27 mouse cellular contexts compared by ENCODE assay signal in genomic region chr6:61103459-61104234, GRCm38 (mm10).
DNase-seq lines count a peak whose midpoint lies in the region; ATAC-seq and TF ChIP-seq lines count a peak whose summit lies in the region.
"Had no signal": no experiment of that assay in that cellular context is flagged by ENCODE, and none has a peak within 500 bp of the region (broad histone marks: within the 10 kb centered on the region; RNA-seq: fewer than 3 reads in every experiment).

No protein-coding gene starts in this region.

- H3K4me2 ChIP-seq in embryonic facial prominence, embryonic 11.5 days (ENCODE audit: low read depth, low read length): no peak overlapping the region
- H3K4me2 ChIP-seq in embryonic facial prominence, embryonic 14.5 days (ENCODE audit: low read depth, low read length): no peak overlapping the region
- H3K4me2 ChIP-seq in intestine, embryonic 14.5 days (ENCODE audit: low read length): no peak overlapping the region
- no peak overlapping the region for H3K4me2 ChIP-seq in intestine, postnatal 0 days (replicated peaks; ENCODE audit: low read depth)
- H3K4me2 ChIP-seq: embryonic facial prominence, embryonic 13.5 days; heart, embryonic 12.5 days; heart, embryonic 15.5 days; hindbrain, embryonic 12.5 days; hindbrain, embryonic 15.5 days had no signal

- H3K27ac ChIP-seq in embryonic facial prominence, embryonic 11.5 days (replicated peaks; ENCODE audit: low read depth, low read length): no peak overlapping the region
- H3K27ac ChIP-seq in embryonic facial prominence, embryonic 10.5 days (replicated peaks): no peak overlapping the region
- no peak overlapping the region for H3K27ac ChIP-seq in embryonic facial prominence, embryonic 14.5 days (replicated peaks; ENCODE audit: low read depth, low read length)
- H3K27ac ChIP-seq in intestine, embryonic 14.5 days (ENCODE audit: low read depth): 0 out of 2 replicates have a peak overlapping the region, but pooled peaks have one; percentile 7
- H3K27ac ChIP-seq in intestine, postnatal 0 days (ENCODE audit: low read depth, low read length): no peak overlapping the region
- no peak overlapping the region for H3K27ac ChIP-seq in heart, embryonic 10.5 days
- H3K27ac ChIP-seq in kidney, adult 2 months (ENCODE audit: insufficient read depth, low read depth, low read length): no peak overlapping the region
- H3K27ac ChIP-seq: embryonic facial prominence, embryonic 13.5 days; gastrocnemius, adult 2 months; heart, embryonic 15.5 days; hindbrain, embryonic 12.5 days; hindbrain, embryonic 15.5 days had no signal

- H3K27me3 ChIP-seq in embryonic facial prominence, embryonic 11.5 days (ENCODE audit: control insufficient read depth, insufficient read depth, low read length): no peaks in the 10 kb centered on the region
- H3K27me3 ChIP-seq in embryonic facial prominence, embryonic 10.5 days (replicated peaks; ENCODE audit: low read depth, poor library complexity, severe bottlenecking): no peaks in the 10 kb centered on the region
- H3K27me3 ChIP-seq in embryonic facial prominence, embryonic 14.5 days (replicated peaks; ENCODE audit: control insufficient read depth, insufficient read depth, low read length): no peaks in the 10 kb centered on the region
- no peaks in the 10 kb centered on the region for H3K27me3 ChIP-seq in intestine, embryonic 14.5 days (replicated peaks; ENCODE audit: control insufficient read depth, insufficient read depth, low read length)
- H3K27me3 ChIP-seq in intestine, postnatal 0 days (replicated peaks; ENCODE audit: control insufficient read depth, insufficient read depth, low read length): no peaks in the 10 kb centered on the region
- H3K27me3 ChIP-seq in heart, embryonic 10.5 days (ENCODE audit: insufficient read depth, poor library complexity, severe bottlenecking): no peaks in the 10 kb centered on the region
- H3K27me3 ChIP-seq in kidney, adult 2 months (replicated peaks; ENCODE audit: control insufficient read depth, insufficient read depth, low read length): no peaks in the 10 kb centered on the region
- H3K27me3 ChIP-seq: embryonic facial prominence, embryonic 13.5 days; heart, embryonic 12.5 days; heart, embryonic 15.5 days; hindbrain, embryonic 12.5 days; hindbrain, embryonic 15.5 days had no signal

- no peaks in the 10 kb centered on the region for H3K36me3 ChIP-seq in embryonic facial prominence, embryonic 11.5 days (replicated peaks; ENCODE audit: control insufficient read depth, insufficient read depth, low read depth, low read length)
- no peaks in the 10 kb centered on the region for H3K36me3 ChIP-seq in embryonic facial prominence, embryonic 10.5 days (replicated peaks)
- no peaks in the 10 kb centered on the region for H3K36me3 ChIP-seq in embryonic facial prominence, embryonic 14.5 days (ENCODE audit: control insufficient read depth, insufficient read depth, low read length)
- no peaks in the 10 kb centered on the region for H3K36me3 ChIP-seq in intestine, embryonic 14.5 days (ENCODE audit: control insufficient read depth, insufficient read depth, low read length)
- no peaks in the 10 kb centered on the region for H3K36me3 ChIP-seq in intestine, postnatal 0 days (ENCODE audit: control insufficient read depth, insufficient read depth)
- H3K36me3 ChIP-seq in heart, embryonic 10.5 days: no peaks in the 10 kb centered on the region
- H3K36me3 ChIP-seq in kidney, adult 2 months (ENCODE audit: control insufficient read depth, insufficient read depth, low read length): no peaks in the 10 kb centered on the region
- H3K36me3 ChIP-seq: embryonic facial prominence, embryonic 13.5 days; heart, embryonic 12.5 days; heart, embryonic 15.5 days; hindbrain, embryonic 12.5 days; hindbrain, embryonic 15.5 days had no signal

- H3K4me3 ChIP-seq in embryonic facial prominence, embryonic 11.5 days (ENCODE audit: low read depth, low read length): no peak overlapping the region
- H3K4me3 ChIP-seq in embryonic facial prominence, embryonic 10.5 days: no peak overlapping the region
- no peak overlapping the region for H3K4me3 ChIP-seq in embryonic facial prominence, embryonic 14.5 days (ENCODE audit: low read depth, low read length)
- no peak overlapping the region for H3K4me3 ChIP-seq in intestine, embryonic 14.5 days (ENCODE audit: low read depth, low read length)
- H3K4me3 ChIP-seq in intestine, postnatal 0 days (ENCODE audit: low read depth, low read length): no peak overlapping the region
- no peak overlapping the region for H3K4me3 ChIP-seq in heart, embryonic 10.5 days
- H3K4me3 ChIP-seq in kidney, adult 2 months (ENCODE audit: insufficient read depth, low read depth, low read length): no peak overlapping the region
- H3K4me3 ChIP-seq: embryonic facial prominence, embryonic 13.5 days; gastrocnemius, adult 2 months; heart, embryonic 12.5 days; heart, embryonic 15.5 days; hindbrain, embryonic 12.5 days; hindbrain, embryonic 15.5 days had no signal

- ATAC-seq in embryonic facial prominence, embryonic 11.5 days (replicated peaks; ENCODE audit: insufficient number of reproducible peaks, low FRiP score, low TSS enrichment, low read depth): no peak
- ATAC-seq in embryonic facial prominence, embryonic 14.5 days (ENCODE audit: low read depth): peak; percentile 65; the same call in 1 of the 2 replicates
- ATAC-seq in intestine, embryonic 14.5 days (replicated peaks; ENCODE audit: low FRiP score, low TSS enrichment, low read depth): peak; percentile 79
- ATAC-seq in intestine, postnatal 0 days: peak; percentile 77
- ATAC-seq: activated CD4-positive, CD25-positive, alpha-beta regulatory T cell, adult 4 months; forebrain, embryonic 14.5 days; forebrain, postnatal 0 days had no signal

- 24% methylated on average over 4 of the region's 4 CpGs for WGBS in embryonic facial prominence, embryonic 11.5 days
- WGBS in embryonic facial prominence, embryonic 10.5 days: 32% methylated on average over 4 of the region's 4 CpGs
- WGBS in embryonic facial prominence, embryonic 14.5 days: 27% methylated on average over 4 of the region's 4 CpGs
- 36% methylated on average over 4 of the region's 4 CpGs for WGBS in intestine, embryonic 14.5 days
- WGBS in intestine, postnatal 0 days: 27% methylated on average over 4 of the region's 4 CpGs
- WGBS in heart, embryonic 10.5 days: 61% methylated on average over 4 of the region's 4 CpGs
- 76% methylated on average over 4 of the region's 4 CpGs for WGBS in kidney, adult 2 months

- H3K9ac ChIP-seq in embryonic facial prominence, embryonic 11.5 days (replicated peaks; ENCODE audit: low read length): no peak overlapping the region
- no peak overlapping the region for H3K9ac ChIP-seq in embryonic facial prominence, embryonic 14.5 days (ENCODE audit: low read depth, low read length)
- no peak overlapping the region for H3K9ac ChIP-seq in intestine, embryonic 14.5 days (ENCODE audit: low read length)
- no peak overlapping the region for H3K9ac ChIP-seq in intestine, postnatal 0 days (ENCODE audit: low read depth, low read length)
- H3K9ac ChIP-seq: embryonic facial prominence, embryonic 13.5 days; forebrain, postnatal 0 days; heart, embryonic 12.5 days; heart, embryonic 15.5 days; hindbrain, embryonic 12.5 days; hindbrain, embryonic 15.5 days had no signal

- TF ChIP-seq CTCF in intestine, postnatal 0 days (IDR thresholded peaks at IDR 0.05; ENCODE audit: low read depth): no peak
- TF ChIP-seq CTCF in kidney, adult 2 months (conservative IDR thresholded peaks at IDR 0.05; ENCODE audit: insufficient read depth, insufficient read length, low read depth, low read length): no peak

- no peaks in the 10 kb centered on the region for H3K4me1 ChIP-seq in embryonic facial prominence, embryonic 11.5 days (ENCODE audit: control insufficient read depth, insufficient read depth, low read length)
- no peaks in the 10 kb centered on the region for H3K4me1 ChIP-seq in embryonic facial prominence, embryonic 10.5 days
- H3K4me1 ChIP-seq in embryonic facial prominence, embryonic 14.5 days (ENCODE audit: control insufficient read depth, insufficient read depth, low read length): no peaks in the 10 kb centered on the region
- no peaks in the 10 kb centered on the region for H3K4me1 ChIP-seq in intestine, embryonic 14.5 days (replicated peaks; ENCODE audit: control insufficient read depth, insufficient read depth, low read length)
- H3K4me1 ChIP-seq in intestine, postnatal 0 days (replicated peaks; ENCODE audit: control insufficient read depth, insufficient read depth, low read length): no peaks in the 10 kb centered on the region
- no peaks in the 10 kb centered on the region for H3K4me1 ChIP-seq in heart, embryonic 10.5 days
- no peaks in the 10 kb centered on the region for H3K4me1 ChIP-seq in kidney, adult 2 months (ENCODE audit: control insufficient read depth, insufficient read depth, low read length)
- H3K4me1 ChIP-seq: heart, embryonic 12.5 days; heart, embryonic 15.5 days; hindbrain, embryonic 15.5 days had no signal

- DNase-seq in embryonic facial prominence, embryonic 11.5 days (ENCODE audit: low spot score): peak; percentile 9
- no peak for DNase-seq in embryonic facial prominence, embryonic 10.5 days (ENCODE audit: low spot score)
- peak; percentile 36 for DNase-seq in embryonic facial prominence, embryonic 14.5 days (ENCODE audit: low spot score)
- no peak for DNase-seq in intestine, embryonic 14.5 days (ENCODE audit: low spot score)
- no peak for DNase-seq in heart, embryonic 10.5 days (ENCODE audit: low spot score)
- DNase-seq in heart, adult 9 months (ENCODE audit: low spot score in 2 of 2): no peak
- no peak for DNase-seq in kidney, adult 2 months
- DNase-seq: adrenal gland, adult 8-10 months; adrenal gland, postnatal 25 days; cerebellum, adult 18-20 months; cerebellum, adult 9-10 months; cerebellum, postnatal 14 days; forebrain, postnatal 0 days; gastrocnemius, adult 2 months; gastrocnemius, postnatal 14 days; heart, adult 18-20 months; heart, postnatal 14 days; heart, postnatal 4 days; kidney, adult 11 months had no signal

- TF ChIP-seq POLR2A in kidney, adult 2 months (IDR thresholded peaks at IDR 0.05; ENCODE audit: low read depth, low read length): no peak

- H3K9me3 ChIP-seq in embryonic facial prominence, embryonic 11.5 days (replicated peaks; ENCODE audit: control insufficient read depth, low read length): no peaks in the 10 kb centered on the region
- H3K9me3 ChIP-seq in embryonic facial prominence, embryonic 10.5 days: no peaks in the 10 kb centered on the region
- H3K9me3 ChIP-seq in embryonic facial prominence, embryonic 14.5 days (ENCODE audit: control insufficient read depth, low read length): no peaks in the 10 kb centered on the region
- no peaks in the 10 kb centered on the region for H3K9me3 ChIP-seq in intestine, embryonic 14.5 days (ENCODE audit: control insufficient read depth, low read length)
- no peaks in the 10 kb centered on the region for H3K9me3 ChIP-seq in intestine, postnatal 0 days (ENCODE audit: control insufficient read depth)
- no peaks in the 10 kb centered on the region for H3K9me3 ChIP-seq in heart, embryonic 10.5 days
- H3K9me3 ChIP-seq: embryonic facial prominence, embryonic 13.5 days; heart, embryonic 12.5 days; heart, embryonic 15.5 days; hindbrain, embryonic 12.5 days; hindbrain, embryonic 15.5 days had no signal

Comparison
In these comparisons a context has a peak if more than half of its experiments do, and no peak if none do; other contexts are left out.
1. DNase-seq: peak in embryonic facial prominence, embryonic 11.5 days (single experiment) and embryonic facial prominence, embryonic 14.5 days (single experiment); none in embryonic facial prominence, embryonic 10.5 days (single experiment), intestine, embryonic 14.5 days (single experiment), heart, embryonic 10.5 days (single experiment), heart, adult 9 months (0 of 2) and kidney, adult 2 months (single experiment).